Mouse (Mus musculus): ENCODE results near the gene Vsig8. TPM values are rescaled to one million over a fixed set of nuclear protein-coding genes. Genes with fewer than 3 reads are reported as not detected.

The Vsig8 gene
- polyA plus RNA-seq, 1 experiment = not detected

GRCm38 (mm10) chr1:172520576-172521440 is 34.9 kb upstream of the Vsig8 start, which contains the start of gene Cfap45:
Gene Cfap45, plus strand, starts transcription at chr1:172520801.
- Histone ChIP-seq H3K36me3 (ENCODE audit: control insufficient read depth, insufficient read depth) (no peaks in the 10 kb centered on the region), H3K4me3 (no peak within 1 kb of the TSS), H3ac (ENCODE audit: control insufficient read depth, insufficient read length) (no peak within 1 kb of the TSS), H3K4me2 (ENCODE audit: low read depth) (no peak within 1 kb of the TSS), H3K27me3 (ENCODE audit: control insufficient read depth, insufficient read depth, insufficient read length) (no peaks in the 10 kb centered on the region), H3K79me2 (ENCODE audit: control insufficient read depth, insufficient read depth) (no peaks in the 10 kb centered on the region)
- TF ChIP-seq MYOD1 (IDR thresholded peaks at IDR 0.05; ENCODE audit: control insufficient read depth in 1 of 3, insufficient read length in 2 of 3, low read depth in 2 of 3) (no peak), MAX (IDR thresholded peaks at IDR 0.05; ENCODE audit: low read depth) (no peak), MYOG (IDR thresholded peaks at IDR 0.05; ENCODE audit: control insufficient read depth in 1 of 3, insufficient read depth in 1 of 3, insufficient read length in 2 of 3, low read depth in 2 of 3) (no peak), TCF12 (IDR thresholded peaks at IDR 0.05; ENCODE audit: insufficient read depth, poor library complexity, severe bottlenecking) (no peak), POLR2A (IDR thresholded peaks at IDR 0.05; ENCODE audit: insufficient read length, low read depth) (no peak), E2F4 (IDR thresholded peaks at IDR 0.05; ENCODE audit: insufficient read depth) (no peak), TCF3 (IDR thresholded peaks at IDR 0.05; ENCODE audit: insufficient read length, low read depth) (no peak), USF1 (IDR thresholded peaks at IDR 0.05; ENCODE audit: low read depth) (no peak), CEBPB (IDR thresholded peaks at IDR 0.05; ENCODE audit: insufficient read depth, poor library complexity, severe bottlenecking) (no peak)

- H3K36me3 ChIP-seq (ENCODE audit: control insufficient read depth, insufficient read depth) = no peaks in the 10 kb centered on the region
- H3K79me2 ChIP-seq (ENCODE audit: control insufficient read depth, insufficient read depth) = no peaks in the 10 kb centered on the region
- no peak overlapping the region for H3K4me2 ChIP-seq (ENCODE audit: low read depth)
- no peaks in the 10 kb centered on the region for H3K27me3 ChIP-seq (ENCODE audit: control insufficient read depth, insufficient read depth, insufficient read length)
- TF ChIP-seq TCF3 (IDR thresholded peaks at IDR 0.05; ENCODE audit: insufficient read length, low read depth) = no peak
- no peak for TF ChIP-seq SRF (IDR thresholded peaks at IDR 0.05; ENCODE audit: control insufficient read depth, insufficient read length, low read depth)
- H3K4me3 ChIP-seq = no peak overlapping the region
- no peak overlapping the region for H3ac ChIP-seq (ENCODE audit: control insufficient read depth, insufficient read length)
Observed at GRCm38 (mm10) chr1:172522524-172522923, 33.2 kb upstream of the Vsig8 start.

GRCm38 (mm10) chr1:172523699-172524101 is 32.0 kb upstream of the Vsig8 start:
- no peaks in the 10 kb centered on the region for H3K79me2 ChIP-seq (ENCODE audit: control insufficient read depth, insufficient read depth)
- no peak overlapping the region for H3ac ChIP-seq (ENCODE audit: control insufficient read depth, insufficient read length)
- no peak overlapping the region for H3K4me2 ChIP-seq (ENCODE audit: low read depth)
- TF ChIP-seq CEBPB (IDR thresholded peaks at IDR 0.05; ENCODE audit: insufficient read depth, poor library complexity, severe bottlenecking) (no peak), REST (IDR thresholded peaks at IDR 0.05; ENCODE audit: insufficient read depth, insufficient read length) (no peak), TCF12 (IDR thresholded peaks at IDR 0.05; ENCODE audit: insufficient read depth, poor library complexity, severe bottlenecking) (no peak), SRF (IDR thresholded peaks at IDR 0.05; ENCODE audit: control insufficient read depth, insufficient read length, low read depth) (no peak)
- H3K4me3 ChIP-seq = no peak overlapping the region
- H3K27me3 ChIP-seq (ENCODE audit: control insufficient read depth, insufficient read depth, insufficient read length) = no peaks in the 10 kb centered on the region
- H3K36me3 ChIP-seq (ENCODE audit: control insufficient read depth, insufficient read depth) = no peaks in the 10 kb centered on the region

GRCm38 (mm10) chr1:172525027-172525764 is 30.5 kb upstream of the Vsig8 start:
- TF ChIP-seq TCF3 (IDR thresholded peaks at IDR 0.05; ENCODE audit: insufficient read length, low read depth) (no peak), SRF (IDR thresholded peaks at IDR 0.05; ENCODE audit: control insufficient read depth, insufficient read length, low read depth) (no peak), TCF12 (IDR thresholded peaks at IDR 0.05; ENCODE audit: insufficient read depth, poor library complexity, severe bottlenecking) (no peak), POLR2A (IDR thresholded peaks at IDR 0.05; ENCODE audit: insufficient read length, low read depth) (no peak), CEBPB (IDR thresholded peaks at IDR 0.05; ENCODE audit: insufficient read depth, poor library complexity, severe bottlenecking) (no peak), REST (IDR thresholded peaks at IDR 0.05; ENCODE audit: insufficient read depth, insufficient read length) (no peak), USF1 (IDR thresholded peaks at IDR 0.05; ENCODE audit: low read depth) (no peak), MYOG (IDR thresholded peaks at IDR 0.05; ENCODE audit: control insufficient read depth in 1 of 3, insufficient read depth in 1 of 3, insufficient read length in 2 of 3, low read depth in 2 of 3) (no peak), MYOD1 (IDR thresholded peaks at IDR 0.05; ENCODE audit: control insufficient read depth in 1 of 3, insufficient read length in 2 of 3, low read depth in 2 of 3) (no peak), POLR2AphosphoS2 (IDR thresholded peaks at IDR 0.05; ENCODE audit: insufficient read length, low read depth) (no peak), MAX (IDR thresholded peaks at IDR 0.05; ENCODE audit: low read depth) (no peak), E2F4 (IDR thresholded peaks at IDR 0.05; ENCODE audit: insufficient read depth) (no peak)

GRCm38 (mm10) chr1:172525971-172526370 is 29.8 kb upstream of the Vsig8 start:
- H3K79me2 ChIP-seq (ENCODE audit: control insufficient read depth, insufficient read depth) = no peaks in the 10 kb centered on the region
- no peaks in the 10 kb centered on the region for H3K36me3 ChIP-seq (ENCODE audit: control insufficient read depth, insufficient read depth)
- TF ChIP-seq MYOG (IDR thresholded peaks at IDR 0.05; ENCODE audit: control insufficient read depth in 1 of 3, insufficient read depth in 1 of 3, insufficient read length in 2 of 3, low read depth in 2 of 3) (no peak), TCF12 (IDR thresholded peaks at IDR 0.05; ENCODE audit: insufficient read depth, poor library complexity, severe bottlenecking) (no peak), POLR2AphosphoS2 (IDR thresholded peaks at IDR 0.05; ENCODE audit: insufficient read length, low read depth) (no peak), TCF3 (IDR thresholded peaks at IDR 0.05; ENCODE audit: insufficient read length, low read depth) (no peak), USF1 (IDR thresholded peaks at IDR 0.05; ENCODE audit: low read depth) (no peak), REST (IDR thresholded peaks at IDR 0.05; ENCODE audit: insufficient read depth, insufficient read length) (no peak), MYOD1 (IDR thresholded peaks at IDR 0.05; ENCODE audit: control insufficient read depth in 1 of 3, insufficient read length in 2 of 3, low read depth in 2 of 3) (no peak), SRF (IDR thresholded peaks at IDR 0.05; ENCODE audit: control insufficient read depth, insufficient read length, low read depth) (no peak), E2F4 (IDR thresholded peaks at IDR 0.05; ENCODE audit: insufficient read depth) (no peak), MAX (IDR thresholded peaks at IDR 0.05; ENCODE audit: low read depth) (no peak), CEBPB (IDR thresholded peaks at IDR 0.05; ENCODE audit: insufficient read depth, poor library complexity, severe bottlenecking) (no peak), POLR2A (IDR thresholded peaks at IDR 0.05; ENCODE audit: insufficient read length, low read depth) (no peak)
- no peaks in the 10 kb centered on the region for H3K27me3 ChIP-seq (ENCODE audit: control insufficient read depth, insufficient read depth, insufficient read length)
- no peak overlapping the region for H3K4me3 ChIP-seq
- H3K4me2 ChIP-seq (ENCODE audit: low read depth) = no peak overlapping the region
- H3ac ChIP-seq (ENCODE audit: control insufficient read depth, insufficient read length) = no peak overlapping the region

More at GRCm38 (mm10) chr1:172525027-172525764, 30.5 kb upstream of the Vsig8 start:
- Histone ChIP-seq H3K36me3 (ENCODE audit: control insufficient read depth, insufficient read depth) (no peaks in the 10 kb centered on the region), H3K4me2 (ENCODE audit: low read depth) (no peak overlapping the region), H3K4me3 (no peak overlapping the region), H3K79me2 (ENCODE audit: control insufficient read depth, insufficient read depth) (no peaks in the 10 kb centered on the region), H3ac (ENCODE audit: control insufficient read depth, insufficient read length) (no peak overlapping the region), H3K27me3 (ENCODE audit: control insufficient read depth, insufficient read depth, insufficient read length) (no peaks in the 10 kb centered on the region)
